Mouse (Mus musculus) mesoderm, embryonic 11.5 days (tissue): ENCODE measurements around the gene Stkld1.

Experiments
- DNase-seq: peaks from one replicate; pipeline ENCODE4 v3.0.0-alpha.2; 2012; ENCODE audit warnings: low read depth, low spot score

Gene Stkld1

DNA sequence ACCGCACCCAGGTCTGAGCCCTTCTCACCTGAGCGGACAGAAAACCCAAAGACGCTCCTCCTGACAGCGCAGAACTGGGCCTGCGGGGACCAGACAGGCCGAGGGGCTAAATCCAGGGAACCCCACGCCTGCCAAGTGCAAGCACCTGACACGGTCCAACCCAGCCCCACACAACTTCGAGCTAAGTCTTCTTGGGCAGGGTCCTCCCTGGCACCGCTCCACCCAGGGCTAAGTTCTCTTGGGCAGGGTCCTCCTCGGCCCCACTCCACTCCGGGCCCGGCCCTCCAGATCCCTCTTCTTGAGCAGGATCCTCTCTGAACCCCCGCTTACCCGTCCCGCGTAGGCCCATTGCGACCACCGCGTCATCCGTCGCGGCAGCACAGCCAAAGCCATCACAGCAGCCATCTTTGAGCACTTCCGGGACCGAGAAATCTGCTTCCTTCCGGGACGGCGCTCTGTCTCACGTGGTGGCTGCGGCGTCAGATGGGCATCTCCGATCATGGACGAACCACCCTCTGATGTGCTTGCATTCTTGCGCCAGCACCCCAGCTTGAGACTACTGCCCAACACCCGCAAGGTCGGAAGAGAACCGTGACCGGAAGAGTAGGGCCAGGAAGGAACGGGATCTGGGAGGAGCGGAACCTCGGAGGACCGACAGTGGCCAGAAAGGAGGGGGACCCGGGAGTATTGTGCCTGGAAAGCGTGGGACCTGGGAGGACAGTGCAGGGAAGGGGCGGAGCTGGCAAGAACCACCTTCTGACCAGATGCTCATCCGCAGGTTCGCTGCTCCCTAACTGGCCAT, 17.7 kb upstream of the Stkld1 start, which contains the start of the genes Surf2 and Surf1:
Gene Surf2, plus strand, starts transcription at position 441 of the 802 bp plus-strand sequence.
Gene Surf1, minus strand, starts transcription at position 604 of the 802 bp plus-strand sequence.
- peak; percentile 86 for DNase-seq

DNA sequence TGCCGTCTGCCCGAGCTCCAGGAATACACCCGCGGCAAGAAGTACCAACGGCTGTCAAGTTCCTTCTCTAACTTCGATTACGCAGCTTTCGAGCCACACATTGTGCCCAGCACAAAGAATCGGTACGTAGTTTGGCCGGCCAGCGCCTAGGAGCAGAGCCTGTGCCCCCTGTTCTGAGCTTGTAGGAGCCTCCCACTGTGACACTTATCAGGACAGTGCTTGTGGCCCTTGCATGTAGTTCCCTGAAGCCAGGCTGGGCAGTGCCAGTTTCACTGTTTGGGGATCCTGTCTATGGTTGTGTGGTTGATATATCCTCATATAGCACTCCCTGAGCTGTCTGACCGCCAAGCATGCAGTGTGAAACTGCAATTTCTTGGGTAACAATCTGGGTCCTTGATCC, 17.1 kb upstream of the Stkld1 start:
- no peak for DNase-seq

- no peak for DNase-seq
Measured at GRCm38 (mm10) chr2:26919684-26920083, 14.2 kb upstream of the Stkld1 start.

GRCm38 (mm10) chr2:26920190-26920855, 13.5 kb upstream of the Stkld1 start:
- no peak for DNase-seq

- DNase-seq, result no peak
Measured at GRCm38 (mm10) chr2:26921784-26922183, 12.1 kb upstream of the Stkld1 start.

DNA sequence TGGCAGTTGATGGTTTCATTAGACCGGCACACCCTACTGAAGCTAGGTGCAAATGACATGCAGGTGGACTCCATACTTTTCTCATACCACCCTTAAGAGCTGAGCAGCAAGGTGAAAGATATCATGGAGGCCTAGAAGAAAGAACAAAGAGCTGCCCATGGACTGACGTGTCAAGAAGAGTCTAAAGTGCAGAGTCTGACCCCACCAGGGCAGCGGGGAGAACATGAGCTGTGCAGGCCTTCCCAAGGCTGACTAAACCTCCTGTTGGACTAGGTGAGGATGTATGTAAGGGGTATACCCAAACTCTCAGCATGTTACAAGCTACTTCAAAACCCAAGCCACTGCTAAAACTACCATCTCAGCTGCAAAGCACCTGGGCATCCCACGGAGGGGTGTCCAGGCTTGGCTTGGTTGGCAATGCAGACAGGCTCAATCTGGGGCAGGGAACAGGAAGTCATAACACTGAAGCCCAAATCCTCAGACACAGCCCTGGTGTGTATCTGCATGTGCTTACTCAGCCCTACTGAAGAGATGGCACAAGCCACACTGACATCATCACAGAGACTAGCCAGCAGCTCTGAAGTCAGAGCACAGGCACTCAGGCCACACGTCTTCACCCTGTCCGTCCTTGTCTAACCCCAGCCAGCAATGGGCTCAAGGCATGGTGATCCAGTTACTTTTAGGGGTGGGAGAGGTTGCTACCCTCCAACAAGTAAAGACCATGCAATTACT, 5.9 kb upstream of the Stkld1 start:
- DNase-seq, result no peak

- DNase-seq, result peak; percentile 64
Measured at GRCm38 (mm10) chr2:26930390-26930789, 3.5 kb upstream of the Stkld1 start.

DNA sequence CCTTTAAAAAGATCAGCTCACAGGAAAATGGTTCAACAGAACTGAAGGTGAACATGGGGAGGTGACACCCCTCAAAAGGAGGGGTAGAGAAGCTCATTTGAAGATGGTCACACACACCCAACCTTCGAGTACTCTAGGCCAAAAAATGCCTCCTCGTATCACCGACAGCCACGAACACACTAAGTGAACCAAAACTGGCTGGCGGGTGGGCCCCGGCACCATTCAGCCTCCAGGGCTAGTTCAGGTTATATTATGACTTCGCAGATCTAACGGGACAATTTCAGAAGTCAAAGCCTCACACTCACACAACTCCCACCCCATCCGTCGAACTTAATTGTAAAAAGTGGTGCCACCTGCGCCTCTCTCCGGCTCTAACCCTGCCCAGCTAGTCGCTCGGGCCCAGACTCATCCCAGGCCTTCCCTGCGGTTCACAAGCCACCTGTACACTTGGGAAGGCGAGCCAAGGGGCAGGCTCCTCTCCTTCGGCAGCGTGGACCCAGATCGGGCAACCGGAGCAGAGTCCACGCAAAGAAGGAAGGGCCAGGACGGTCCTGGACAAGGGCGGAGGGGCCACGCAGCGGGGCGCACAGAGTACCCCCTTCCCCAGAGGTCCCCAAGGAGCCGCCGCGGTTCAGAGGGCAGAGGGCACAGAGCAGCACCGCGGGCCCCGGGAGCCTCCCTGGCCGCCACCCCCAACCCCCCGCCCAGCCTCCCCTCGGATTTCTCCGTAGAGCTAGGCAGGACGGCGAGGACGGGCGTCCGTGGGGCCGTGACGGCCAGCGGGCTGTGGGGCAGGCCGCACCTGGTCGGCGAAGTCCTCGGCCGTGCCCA, 1.2 kb upstream of the Stkld1 start:
- DNase-seq, result no peak

DNA sequence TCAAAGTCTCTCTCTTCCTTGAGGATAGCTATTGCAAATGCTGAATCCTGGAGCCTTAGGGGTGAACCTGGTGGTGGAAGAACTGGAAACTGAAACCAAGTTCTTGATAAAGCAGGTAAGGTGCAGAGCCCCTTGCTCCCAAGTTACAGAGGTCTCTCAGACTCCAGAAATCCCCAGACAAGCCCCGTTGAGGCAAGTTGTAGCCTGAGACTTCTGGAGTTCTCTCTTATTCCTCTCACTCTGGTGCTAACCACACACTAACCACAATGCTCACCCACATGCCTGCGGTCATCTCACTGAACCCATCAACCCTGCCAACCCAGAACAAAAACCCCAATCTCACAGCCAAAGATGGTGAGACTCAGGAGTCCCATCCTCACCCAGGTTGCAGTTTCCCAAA, 1.4 kb downstream of the Stkld1 start:
- DNase-seq, result no peak

GRCm38 (mm10) chr2:26936425-26936824, 2.6 kb downstream of the Stkld1 start:
- DNase-seq, result no peak

DNA sequence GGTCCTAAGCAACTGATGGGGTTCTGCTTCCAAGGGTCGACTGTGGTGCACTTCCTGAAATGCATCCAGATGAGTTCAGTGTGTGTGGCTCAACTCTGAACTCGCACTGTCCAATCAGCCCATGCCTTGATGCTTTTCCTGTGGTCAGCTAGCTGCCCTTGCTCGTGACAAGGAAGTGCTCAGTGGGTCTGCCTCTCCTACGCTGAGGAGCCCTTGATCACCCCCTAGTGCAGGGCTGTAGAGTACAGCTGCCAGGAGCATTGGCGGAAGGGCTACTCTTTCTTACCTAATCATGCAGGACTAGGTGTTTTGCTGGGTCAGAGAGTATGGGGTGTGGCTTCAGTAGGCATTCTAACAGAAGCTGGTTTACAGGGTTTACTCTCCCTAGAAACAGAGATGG, 7.7 kb downstream of the Stkld1 start:
- no peak for DNase-seq

DNA sequence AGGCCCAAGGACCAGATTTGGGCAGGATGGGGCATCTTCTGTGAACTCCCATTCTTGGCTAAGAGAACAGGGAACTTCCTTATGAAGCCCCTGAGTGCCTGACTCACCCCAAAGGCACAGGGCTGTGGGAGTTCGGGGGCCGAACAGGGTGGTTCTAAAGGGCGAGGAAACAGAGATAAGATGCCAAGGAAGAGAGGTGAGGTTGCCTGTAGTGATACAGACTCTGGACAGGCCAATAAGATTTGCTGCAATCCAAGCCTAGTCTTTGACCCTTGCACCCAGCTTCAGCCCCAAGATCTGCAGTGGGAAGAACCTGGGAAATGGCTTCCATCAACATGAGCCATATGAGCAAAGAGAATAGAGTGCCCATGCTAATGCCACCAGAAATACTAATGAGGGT, 9.4 kb downstream of the Stkld1 start:
- DNase-seq, result no peak

DNA sequence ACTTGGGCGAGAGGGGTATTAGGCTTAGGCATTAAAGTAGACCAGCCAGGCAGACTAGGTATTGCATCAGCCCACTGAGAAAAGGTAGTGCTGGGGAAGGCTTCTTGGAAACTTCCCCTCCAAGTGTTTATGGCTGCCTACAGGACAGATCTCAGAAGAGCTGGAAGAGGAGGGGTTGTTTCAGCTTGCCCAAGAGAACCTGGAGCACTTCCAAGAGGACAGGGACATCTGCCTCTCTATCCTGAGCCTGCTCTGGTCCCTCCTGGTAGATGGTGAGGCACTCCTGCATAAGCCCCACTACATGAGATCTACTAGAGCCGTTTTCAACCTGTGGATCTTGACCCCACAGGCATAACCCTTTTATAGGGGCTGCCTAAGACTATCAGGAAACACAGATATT, 16.6 kb downstream of the Stkld1 start:
- no peak for DNase-seq

DNA sequence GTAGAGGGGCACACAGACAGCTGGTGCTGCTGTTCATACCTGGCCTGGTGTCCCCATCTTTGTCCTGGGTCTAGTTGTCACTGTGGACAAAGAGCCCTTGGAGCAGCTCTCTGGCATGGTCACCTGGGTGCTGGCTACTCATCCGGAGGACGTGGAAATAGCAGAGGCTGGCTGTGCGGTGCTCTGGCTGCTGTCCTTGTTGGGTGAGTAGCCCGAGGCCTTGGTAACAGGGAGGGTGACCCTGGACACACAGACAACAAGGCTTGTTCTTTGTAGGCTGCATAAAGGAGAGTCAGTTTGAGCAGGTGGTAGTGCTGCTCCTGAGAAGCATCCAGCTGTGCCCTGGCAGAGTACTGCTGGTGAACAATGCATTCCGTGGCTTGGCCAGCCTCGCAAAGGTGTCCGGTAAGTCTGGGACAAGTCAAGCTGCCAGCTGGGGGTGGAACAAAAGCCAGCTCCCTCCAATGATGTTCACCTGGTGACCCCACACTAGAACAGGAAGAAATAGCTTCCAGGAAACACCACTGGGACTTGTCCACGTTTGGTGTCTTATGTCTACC, 17.6 kb downstream of the Stkld1 start:
- no peak for DNase-seq

DNA sequence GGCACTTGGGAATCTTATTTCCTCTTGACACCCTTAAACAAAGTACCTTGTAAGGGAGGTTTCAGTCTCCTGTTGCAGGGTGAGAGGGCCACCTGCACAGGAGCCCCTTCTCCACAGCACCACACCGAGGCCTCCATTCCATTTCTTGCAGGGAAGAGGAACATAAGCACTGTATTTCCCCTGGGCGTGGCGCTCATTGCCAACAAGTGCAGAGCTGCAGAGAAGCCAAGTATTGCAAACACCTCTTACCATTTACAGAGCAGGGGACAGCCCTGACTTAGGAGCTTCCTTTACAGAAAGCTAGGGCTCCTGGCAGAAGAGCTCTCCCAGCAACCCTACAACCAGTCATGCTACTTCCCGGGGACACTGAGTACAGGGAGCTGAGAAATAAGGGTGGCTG, 18.3 kb downstream of the Stkld1 start:
- DNase-seq, result no peak

GRCm38 (mm10) chr2:26952866-26953265, 19.0 kb downstream of the Stkld1 start:
- no peak for DNase-seq

GRCm38 (mm10) chr2:26954735-26955395, 21.0 kb downstream of the Stkld1 start:
- no peak for DNase-seq

- DNase-seq, result no peak
Measured at GRCm38 (mm10) chr2:26956811-26957487, 23.1 kb downstream of the Stkld1 start.

DNA sequence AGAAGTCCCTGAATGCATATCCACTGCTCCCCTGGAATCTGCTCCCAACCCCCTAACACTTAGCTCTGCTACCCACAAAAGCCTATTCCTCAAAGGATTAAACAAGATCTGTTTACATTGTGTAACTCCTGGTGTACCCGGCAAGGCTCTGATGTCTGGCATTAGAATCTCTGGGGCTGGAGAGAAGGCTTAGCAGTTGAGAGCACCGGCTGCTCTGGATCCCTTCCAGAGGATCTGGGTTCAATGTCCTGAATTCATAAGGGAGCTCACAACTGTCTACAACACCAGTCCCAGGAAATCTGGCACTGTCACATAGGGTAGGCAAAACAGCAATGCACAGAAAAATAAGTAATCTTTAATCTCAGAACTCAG, 23.6 kb downstream of the Stkld1 start:
- DNase-seq, result no peak

DNA sequence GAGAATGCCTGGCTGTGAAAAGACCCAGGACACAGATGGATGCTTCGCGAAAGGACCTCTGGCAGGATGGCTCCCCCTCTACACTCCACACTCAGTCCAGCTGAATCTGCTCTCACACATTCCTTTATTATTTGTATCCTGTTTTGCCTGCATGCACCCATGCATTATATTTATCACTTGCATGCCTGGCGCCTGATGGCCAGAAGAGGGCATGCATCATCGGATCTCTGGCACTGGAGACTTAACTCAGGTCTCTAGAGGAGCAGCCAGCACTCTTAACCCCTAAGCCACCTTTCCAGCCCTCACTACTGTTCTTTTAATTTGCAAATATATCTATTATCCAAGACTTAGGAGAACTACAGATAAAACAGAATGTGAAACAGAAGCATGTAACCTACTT, 26.9 kb downstream of the Stkld1 start:
- no peak for DNase-seq
